Comparison of ENCODE assay signal across 9 mouse cellular contexts in genomic region chr9:103432122-103432778, GRCm38 (mm10). TPM values are rescaled to one million over a fixed set of nuclear protein-coding genes. Genes with fewer than 3 reads are reported as not detected.
A peak's percentile ranks its signal among the peaks of the same experiment; 100 is the strongest.
DNase-seq lines count a peak whose midpoint lies in the region; ATAC-seq and TF ChIP-seq lines count a peak whose summit lies in the region.
"Had no signal": no experiment of that assay in that cellular context is flagged by ENCODE, and none has a peak within 500 bp of the region (broad histone marks: within the 10 kb centered on the region; RNA-seq: fewer than 3 reads in every experiment).

No protein-coding gene starts in this region.

- WGBS in forebrain, embryonic 13.5 days, result 65% methylated on average over 13 of the region's 13 CpGs
- 70% methylated on average over 13 of the region's 13 CpGs for WGBS in forebrain, embryonic 11.5 days
- 10% methylated on average over 13 of the region's 13 CpGs for WGBS in heart, postnatal 0 days

- no peaks in the 10 kb centered on the region for H3K9me3 ChIP-seq in forebrain, embryonic 13.5 days (replicated peaks)
- no peaks in the 10 kb centered on the region for H3K9me3 ChIP-seq in forebrain, embryonic 11.5 days (ENCODE audit: control insufficient read depth, low read length)
- no peaks in the 10 kb centered on the region for H3K9me3 ChIP-seq in heart, postnatal 0 days (replicated peaks; ENCODE audit: control insufficient read depth, low read length)
- H3K9me3 ChIP-seq: neural tube, embryonic 13.5 days had no signal

- no peak for TF ChIP-seq CTCF in heart, postnatal 0 days (IDR thresholded peaks at IDR 0.05; ENCODE audit: low read depth)

- H3K9ac ChIP-seq in forebrain, embryonic 13.5 days, result no peak overlapping the region
- H3K9ac ChIP-seq in forebrain, embryonic 11.5 days (ENCODE audit: low read length), result no peak overlapping the region
- H3K9ac ChIP-seq in heart, postnatal 0 days (replicated peaks; ENCODE audit: low read depth, low read length), result peak overlapping the region; percentile 17; the same call in 1 of the 2 replicates
- H3K9ac ChIP-seq: neural tube, embryonic 13.5 days had no signal

- DNase-seq in forebrain, embryonic 11.5 days (ENCODE audit: low spot score), result no peak
- peak; percentile 1 to 23 for DNase-seq in urinary bladder, adult 18-20 months (ENCODE audit: low spot score in 2 of 2)
- DNase-seq in urinary bladder, postnatal 36 days (ENCODE audit: low spot score in 2 of 2), result no peak
- peak; percentile 8 for DNase-seq in heart, postnatal 0 days (ENCODE audit: low spot score)
- DNase-seq in thymus, postnatal 14 days, result peak; percentile 56
- no peak for DNase-seq in testis, postnatal 10 days (ENCODE audit: low spot score)

- TF ChIP-seq EP300 in heart, postnatal 0 days (IDR thresholded peaks at IDR 0.05; ENCODE audit: low read depth), result no peak

- peaks cover 10% of the 10 kb centered on the region for H3K4me1 ChIP-seq in forebrain, embryonic 13.5 days
- no peaks in the 10 kb centered on the region for H3K4me1 ChIP-seq in forebrain, embryonic 11.5 days (replicated peaks; ENCODE audit: control insufficient read depth, insufficient read depth, low read length)
- H3K4me1 ChIP-seq in heart, postnatal 0 days (ENCODE audit: control insufficient read depth, insufficient read depth), result peaks cover 52% of the 10 kb centered on the region

- no peaks in the 10 kb centered on the region for H3K36me3 ChIP-seq in forebrain, embryonic 13.5 days (ENCODE audit: poor library complexity, severe bottlenecking)
- no peaks in the 10 kb centered on the region for H3K36me3 ChIP-seq in forebrain, embryonic 11.5 days (ENCODE audit: control insufficient read depth, insufficient read depth, low read length)
- H3K36me3 ChIP-seq in heart, postnatal 0 days (replicated peaks; ENCODE audit: control insufficient read depth, insufficient read depth, low read length), result no peaks in the 10 kb centered on the region
- H3K36me3 ChIP-seq: neural tube, embryonic 13.5 days had no signal

- peak overlapping the region; percentile 25; the same call in 1 of the 2 replicates for H3K27ac ChIP-seq in forebrain, embryonic 13.5 days
- H3K27ac ChIP-seq in forebrain, embryonic 11.5 days (ENCODE audit: low read depth, low read length), result no peak overlapping the region
- H3K27ac ChIP-seq in heart, postnatal 0 days (ENCODE audit: low read depth), result peak overlapping the region; percentile 73
- H3K27ac ChIP-seq: neural tube, embryonic 13.5 days had no signal

- ATAC-seq in forebrain, embryonic 13.5 days, result peak; percentile 48; the same call in 1 of the 2 replicates
- no peak for ATAC-seq in forebrain, embryonic 11.5 days (replicated peaks; ENCODE audit: low FRiP score)
- no peak for ATAC-seq in heart, postnatal 0 days (ENCODE audit: insufficient read depth, low read depth)
- no peak for ATAC-seq in inflammation-experienced regulatory T-cells, adult 6 months

- no peak overlapping the region for H3K4me3 ChIP-seq in forebrain, embryonic 13.5 days
- no peak overlapping the region for H3K4me3 ChIP-seq in forebrain, embryonic 11.5 days (ENCODE audit: low read depth, low read length)
- H3K4me3 ChIP-seq in heart, postnatal 0 days (ENCODE audit: low read depth, low read length), result no peak overlapping the region
- H3K4me3 ChIP-seq: neural tube, embryonic 13.5 days had no signal

- H3K4me2 ChIP-seq in forebrain, embryonic 13.5 days, result no peak overlapping the region
- no peak overlapping the region for H3K4me2 ChIP-seq in forebrain, embryonic 11.5 days (ENCODE audit: low read depth, low read length, severe bottlenecking)
- no peak overlapping the region; the same call in 1 of the 2 replicates for H3K4me2 ChIP-seq in heart, postnatal 0 days (ENCODE audit: low read depth, low read length)
- H3K4me2 ChIP-seq: neural tube, embryonic 13.5 days had no signal

- no peaks in the 10 kb centered on the region for H3K27me3 ChIP-seq in forebrain, embryonic 13.5 days
- no peaks in the 10 kb centered on the region for H3K27me3 ChIP-seq in forebrain, embryonic 11.5 days (ENCODE audit: control insufficient read depth, insufficient read depth, low read length)
- H3K27me3 ChIP-seq in heart, postnatal 0 days (ENCODE audit: control insufficient read depth, insufficient read depth, low read length), result no peaks in the 10 kb centered on the region
- H3K27me3 ChIP-seq: neural tube, embryonic 13.5 days had no signal

RNA-seq across cellular contexts. Expression of gene Bfsp2, which starts 48.0 kb away (rescaled TPM):
- 1.8 and 2.5 TPM in 2 replicates for polyA plus RNA-seq in forebrain, embryonic 13.5 days (2015; fragmentation: Nextera tagmentation; extraction: Ambion mirVana)
- 0.65 and 1.8 TPM in 2 replicates for polyA plus RNA-seq in forebrain, embryonic 11.5 days (2014; fragmentation: Nextera tagmentation; extraction: Ambion mirVana)
- not detected in 2 replicates for total RNA-seq in heart, postnatal 0 days (2014; rRNA removed; ENCODE audit: low replicate concordance)
- polyA plus RNA-seq in heart, postnatal 0 days (2015; fragmentation: Nextera tagmentation; extraction: Ambion mirVana), result 1.7 and 2.3 TPM in 2 replicates
- under 1 TPM in 1 of 3 experiments, not detected in 2; 0.88 TPM for polyA plus RNA-seq in inflammation-experienced regulatory T-cells, adult 6 months (2017; shearing (Covaris generic))

Comparison
In these comparisons a context has a peak if more than half of its experiments do, and no peak if none do; other contexts are left out.
1. DNase-seq: peak in urinary bladder, adult 18-20 months (2 of 2), heart, postnatal 0 days (single experiment) and thymus, postnatal 14 days (single experiment); none in forebrain, embryonic 11.5 days (single experiment), urinary bladder, postnatal 36 days (0 of 2) and testis, postnatal 10 days (single experiment).